Mouse (Mus musculus): ENCODE data around the gene Nsl1. TPM values are rescaled to one million over a fixed set of nuclear protein-coding genes. Genes with fewer than 3 reads are reported as not detected.

The Nsl1 gene
- polyA plus RNA-seq, 2 experiments = 11.6 to 17.2 TPM

- ATAC-seq (ENCODE audit: low FRiP score, low read depth) (no peak), DNase-seq (ENCODE audit: low spot score) (no peak)
- no peak overlapping the region for H3K9ac ChIP-seq (ENCODE audit: low read depth, low read length, severe bottlenecking)
- H3K9me3 ChIP-seq (ENCODE audit: control insufficient read depth, low read length) = no peaks in the 10 kb centered on the region
- 0 out of 2 replicates have a peak, but pooled peaks cover 3% of the 10 kb centered on the region for H3K4me1 ChIP-seq (ENCODE audit: control insufficient read depth, insufficient read depth, low read length)
- H3K27ac ChIP-seq (replicated peaks; ENCODE audit: low read depth, low read length) = no peak overlapping the region
- no peak overlapping the region for H3K4me2 ChIP-seq (replicated peaks; ENCODE audit: low read depth, low read length, severe bottlenecking)
- WGBS = 47% methylated on average over 5 of the region's 5 CpGs
- no peak overlapping the region for H3K4me3 ChIP-seq (replicated peaks; ENCODE audit: low read length)
- peaks cover 6% of the 10 kb centered on the region; the same call in 1 of the 2 replicates for H3K27me3 ChIP-seq (ENCODE audit: control insufficient read depth, insufficient read depth, low read length)
- H3K36me3 ChIP-seq (ENCODE audit: control insufficient read depth, insufficient read depth, low read length) = no peaks in the 10 kb centered on the region
- TF ChIP-seq POLR2A (IDR thresholded peaks at IDR 0.05; ENCODE audit: borderline replicate concordance, extremely low read depth, insufficient read depth, insufficient read length) = no peak
Observed at GRCm38 (mm10) chr1:191099772-191100291, 37.0 kb downstream of the Nsl1 start.

GRCm38 (mm10) chr1:191102730-191103370, 40.0 kb downstream of the Nsl1 start:
- 75% methylated on average over 15 of the region's 15 CpGs for WGBS
- Histone ChIP-seq H3K9ac (ENCODE audit: low read depth, low read length, severe bottlenecking) (no peak overlapping the region), H3K4me3 (replicated peaks; ENCODE audit: low read length) (no peak overlapping the region), H3K4me2 (replicated peaks; ENCODE audit: low read depth, low read length, severe bottlenecking) (no peak overlapping the region), H3K27ac (replicated peaks; ENCODE audit: low read depth, low read length) (no peak overlapping the region), H3K4me1 (ENCODE audit: control insufficient read depth, insufficient read depth, low read length) (0 out of 2 replicates have a peak, but pooled peaks cover 3% of the 10 kb centered on the region), H3K36me3 (ENCODE audit: control insufficient read depth, insufficient read depth, low read length) (no peaks in the 10 kb centered on the region), H3K9me3 (ENCODE audit: control insufficient read depth, low read length) (no peaks in the 10 kb centered on the region), H3K27me3 (ENCODE audit: control insufficient read depth, insufficient read depth, low read length) (peaks cover 6% of the 10 kb centered on the region; the same call in 1 of the 2 replicates)
- TF ChIP-seq POLR2A (IDR thresholded peaks at IDR 0.05; ENCODE audit: borderline replicate concordance, extremely low read depth, insufficient read depth, insufficient read length) = no peak
- ATAC-seq (ENCODE audit: low FRiP score, low read depth) = no peak
- no peak for DNase-seq (ENCODE audit: low spot score)

GRCm38 (mm10) chr1:191105246-191105645, 42.4 kb downstream of the Nsl1 start:
- no peak for TF ChIP-seq POLR2A (IDR thresholded peaks at IDR 0.05; ENCODE audit: borderline replicate concordance, extremely low read depth, insufficient read depth, insufficient read length)
- H3K27me3 ChIP-seq (ENCODE audit: control insufficient read depth, insufficient read depth, low read length) = no peaks in the 10 kb centered on the region
- H3K9me3 ChIP-seq (ENCODE audit: control insufficient read depth, low read length) = no peaks in the 10 kb centered on the region
- H3K9ac ChIP-seq (ENCODE audit: low read depth, low read length, severe bottlenecking) = no peak overlapping the region
- H3K4me3 ChIP-seq (replicated peaks; ENCODE audit: low read length) = no peak overlapping the region
- WGBS = 76% methylated on average over 9 of the region's 9 CpGs
- no peak overlapping the region for H3K4me2 ChIP-seq (replicated peaks; ENCODE audit: low read depth, low read length, severe bottlenecking)
- 0 out of 2 replicates have a peak, but pooled peaks cover 2% of the 10 kb centered on the region for H3K36me3 ChIP-seq (ENCODE audit: control insufficient read depth, insufficient read depth, low read length)
- H3K27ac ChIP-seq (replicated peaks; ENCODE audit: low read depth, low read length) = no peak overlapping the region
- DNase-seq (ENCODE audit: low spot score) (no peak), ATAC-seq (ENCODE audit: low FRiP score, low read depth) (no peak)
- H3K4me1 ChIP-seq (ENCODE audit: control insufficient read depth, insufficient read depth, low read length) = no peaks in the 10 kb centered on the region

GRCm38 (mm10) chr1:191107306-191107705, 44.5 kb downstream of the Nsl1 start:
- Histone ChIP-seq H3K9me3 (ENCODE audit: control insufficient read depth, low read length) (no peaks in the 10 kb centered on the region), H3K27me3 (ENCODE audit: control insufficient read depth, insufficient read depth, low read length) (no peaks in the 10 kb centered on the region), H3K4me2 (replicated peaks; ENCODE audit: low read depth, low read length, severe bottlenecking) (no peak overlapping the region), H3K9ac (ENCODE audit: low read depth, low read length, severe bottlenecking) (no peak overlapping the region), H3K4me3 (replicated peaks; ENCODE audit: low read length) (no peak overlapping the region), H3K36me3 (ENCODE audit: control insufficient read depth, insufficient read depth, low read length) (0 out of 2 replicates have a peak, but pooled peaks cover 2% of the 10 kb centered on the region), H3K4me1 (ENCODE audit: control insufficient read depth, insufficient read depth, low read length) (no peaks in the 10 kb centered on the region), H3K27ac (replicated peaks; ENCODE audit: low read depth, low read length) (no peak overlapping the region)
- ATAC-seq (ENCODE audit: low FRiP score, low read depth) (no peak), DNase-seq (ENCODE audit: low spot score) (no peak)
- WGBS = 65% methylated on average over 10 of the region's 10 CpGs
- TF ChIP-seq POLR2A (IDR thresholded peaks at IDR 0.05; ENCODE audit: borderline replicate concordance, extremely low read depth, insufficient read depth, insufficient read length) = no peak

- Histone ChIP-seq H3K4me2 (replicated peaks; ENCODE audit: low read depth, low read length, severe bottlenecking) (no peak overlapping the region), H3K4me1 (ENCODE audit: control insufficient read depth, insufficient read depth, low read length) (no peaks in the 10 kb centered on the region), H3K27me3 (ENCODE audit: control insufficient read depth, insufficient read depth, low read length) (no peaks in the 10 kb centered on the region), H3K9me3 (ENCODE audit: control insufficient read depth, low read length) (no peaks in the 10 kb centered on the region), H3K36me3 (ENCODE audit: control insufficient read depth, insufficient read depth, low read length) (0 out of 2 replicates have a peak, but pooled peaks cover 2% of the 10 kb centered on the region), H3K4me3 (replicated peaks; ENCODE audit: low read length) (no peak overlapping the region), H3K9ac (ENCODE audit: low read depth, low read length, severe bottlenecking) (no peak overlapping the region), H3K27ac (replicated peaks; ENCODE audit: low read depth, low read length) (no peak overlapping the region)
- ATAC-seq (ENCODE audit: low FRiP score, low read depth) = no peak
- TF ChIP-seq POLR2A (IDR thresholded peaks at IDR 0.05; ENCODE audit: borderline replicate concordance, extremely low read depth, insufficient read depth, insufficient read length) = no peak
- WGBS = 91% methylated on average over 9 of the region's 9 CpGs
- no peak for DNase-seq (ENCODE audit: low spot score)
Observed at GRCm38 (mm10) chr1:191109907-191110306, 47.1 kb downstream of the Nsl1 start.

All from limb, embryonic 14.5 days (tissue).